Mouse (Mus musculus) kidney, adult 18-20 months (tissue): ENCODE measurements around the gene Gm9495.
"Not testable (repeated sequence)": the region's sequence is repeated elsewhere in the genome, so short reads cannot be mapped to it uniquely, and the experiment has no call there.

ENCODE experiments used
- DNase-seq: peaks from one replicate; pipeline ENCODE4 v3.0.0; 2021

The Gm9495 gene

DNA sequence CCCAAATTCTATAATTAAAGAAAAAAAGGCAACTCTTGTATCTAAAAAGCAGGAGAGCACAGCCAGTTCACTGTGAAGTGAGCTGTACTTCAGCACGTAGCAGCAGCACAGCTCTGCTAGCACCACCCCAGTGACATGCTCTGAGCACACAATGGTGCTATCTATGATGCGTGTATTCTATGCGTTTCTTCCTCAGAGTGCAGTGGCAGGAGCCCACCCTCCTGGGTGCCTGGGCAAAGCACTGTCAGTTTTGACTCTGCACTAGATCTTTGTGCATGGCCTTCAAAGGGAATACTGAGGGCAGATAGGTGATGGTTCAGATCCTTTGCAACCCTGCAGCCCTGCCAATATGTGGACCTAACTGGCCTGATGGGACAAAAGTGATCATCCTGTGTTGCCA lies at the start of gene Gm9495:
Gm9495 (minus strand) TSS at position 101 of the 400 bp plus-strand sequence.
- DNase-seq: not testable (repeated sequence)

GRCm38 (mm10) chr8:69474946-69475345 lies 21.6 kb upstream of the Gm9495 start:
- DNase-seq: not testable (repeated sequence)

DNA sequence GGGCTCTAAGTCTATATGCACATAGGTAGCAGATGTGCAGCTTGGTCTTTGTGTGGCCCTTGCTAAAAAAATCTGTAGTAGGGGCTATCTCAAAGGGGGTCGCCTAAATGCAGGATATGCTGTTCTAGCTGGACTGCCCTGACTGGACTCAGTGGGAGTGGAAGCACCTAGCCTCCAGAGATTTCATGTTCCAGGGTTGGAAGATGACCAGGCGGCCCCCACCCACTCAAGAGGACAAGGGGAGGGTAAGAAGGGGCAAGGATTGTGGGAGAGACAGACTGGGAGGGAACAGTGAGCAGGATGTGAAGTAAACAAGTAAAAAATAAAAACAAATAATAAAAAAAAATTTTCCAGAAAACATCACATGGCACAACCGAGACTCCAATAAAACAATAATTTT lies 33.3 kb downstream of the Gm9495 start:
- DNase-seq: not testable (repeated sequence)

DNA sequence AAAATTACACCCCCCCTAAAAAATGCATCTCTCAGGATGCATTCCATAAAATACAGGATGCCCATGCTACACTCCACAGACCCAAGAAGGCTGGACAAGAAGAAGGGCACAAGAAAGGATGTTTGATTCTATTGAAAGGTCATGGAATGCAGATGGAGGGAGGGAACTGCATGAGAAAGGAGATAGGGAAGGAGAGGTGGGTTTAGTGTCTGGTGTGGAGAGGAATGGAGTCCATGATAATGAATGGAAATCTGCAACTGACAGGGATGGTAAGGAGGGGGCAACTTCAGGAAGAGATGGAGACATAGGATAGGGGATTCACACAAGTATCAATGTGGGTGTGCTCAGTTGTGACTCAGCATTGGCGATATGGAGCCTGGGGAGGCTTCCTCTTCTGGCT lies 39.0 kb downstream of the Gm9495 start:
- DNase-seq: no peak

- no peak for DNase-seq
Observed at GRCm38 (mm10) chr8:69404768-69405167, 48.6 kb downstream of the Gm9495 start.

DNA sequence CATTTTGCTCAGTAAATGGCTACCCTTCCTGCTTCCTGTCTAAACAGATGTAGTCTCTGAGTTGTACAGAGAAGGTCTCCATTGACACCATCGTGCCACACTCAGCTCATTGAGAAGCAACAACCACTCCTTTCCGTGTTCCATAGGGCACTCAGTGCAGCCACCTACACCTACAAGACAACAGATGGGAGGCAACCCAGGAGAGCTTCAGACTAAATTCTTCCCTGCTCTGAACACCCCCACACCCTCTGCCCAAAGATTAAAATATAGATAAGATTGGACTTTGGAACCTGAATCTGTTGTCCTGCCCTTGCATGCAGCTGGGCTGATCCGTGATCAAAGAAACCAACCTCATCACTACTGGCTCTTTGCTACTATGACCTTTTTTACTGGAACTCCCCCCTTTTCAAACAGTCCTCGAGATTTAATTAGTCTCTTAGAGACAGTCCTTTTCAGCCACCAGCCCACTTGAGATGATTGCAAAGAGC lies 53.4 kb downstream of the Gm9495 start:
- no peak for DNase-seq

- DNase-seq: peak; percentile 71
Observed at GRCm38 (mm10) chr8:69399181-69399955, 54.0 kb downstream of the Gm9495 start.

DNA sequence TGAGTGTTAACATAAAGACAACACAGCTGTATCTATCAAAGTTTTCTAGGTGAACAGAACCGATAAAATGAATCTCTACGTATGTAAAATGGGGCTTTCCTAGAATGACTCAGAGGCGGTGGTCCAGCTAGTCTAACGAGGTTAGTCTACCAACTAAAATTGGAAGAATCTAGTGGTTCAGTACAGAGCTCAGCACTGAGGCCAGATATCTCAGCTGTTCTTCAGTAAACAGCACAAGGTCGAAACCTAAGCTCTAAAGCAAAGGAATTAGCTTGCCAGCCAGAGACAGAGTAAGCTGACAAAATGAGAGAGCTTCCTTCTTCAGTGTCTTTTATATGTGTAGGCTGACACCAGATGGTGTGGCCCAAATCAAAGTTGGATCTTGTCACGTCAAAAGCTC lies 57.2 kb downstream of the Gm9495 start:
- DNase-seq: no peak

DNA sequence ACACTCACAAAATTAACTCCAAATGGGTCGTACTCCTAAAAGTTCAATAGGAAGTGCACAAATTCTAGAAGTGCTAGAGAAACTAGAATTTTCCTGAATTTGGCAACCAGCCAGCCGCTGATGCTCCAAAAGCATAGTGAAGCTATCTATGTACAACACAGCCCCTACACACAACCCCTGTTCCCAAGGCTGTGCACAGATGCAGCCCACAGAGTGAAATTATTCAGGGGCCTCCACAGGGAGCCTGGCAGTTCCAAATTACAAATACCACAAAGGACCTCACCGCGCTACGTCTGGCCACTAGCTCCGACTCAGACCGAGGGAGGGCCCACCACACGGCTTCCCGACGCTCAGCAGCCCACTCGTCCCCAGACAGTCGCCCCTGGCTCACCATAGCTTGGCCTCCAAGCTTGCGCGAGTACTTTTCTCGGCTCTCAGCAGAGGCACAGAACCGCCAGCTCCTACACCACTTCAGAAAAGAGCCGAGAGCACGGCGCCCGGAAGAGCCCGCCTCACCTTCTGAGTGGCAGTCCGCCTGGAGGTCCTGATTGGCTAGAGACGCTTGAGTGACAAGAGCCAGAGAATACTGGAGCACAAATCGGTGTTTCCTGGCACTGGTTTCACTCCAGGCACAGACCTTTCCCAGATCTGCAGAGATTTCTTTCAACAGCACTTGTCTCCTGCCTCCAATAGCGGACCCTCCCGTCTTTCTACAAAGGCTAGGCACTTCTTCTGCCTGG lies 58.1 kb downstream of the Gm9495 start:
- peak; percentile 90 for DNase-seq

DNA sequence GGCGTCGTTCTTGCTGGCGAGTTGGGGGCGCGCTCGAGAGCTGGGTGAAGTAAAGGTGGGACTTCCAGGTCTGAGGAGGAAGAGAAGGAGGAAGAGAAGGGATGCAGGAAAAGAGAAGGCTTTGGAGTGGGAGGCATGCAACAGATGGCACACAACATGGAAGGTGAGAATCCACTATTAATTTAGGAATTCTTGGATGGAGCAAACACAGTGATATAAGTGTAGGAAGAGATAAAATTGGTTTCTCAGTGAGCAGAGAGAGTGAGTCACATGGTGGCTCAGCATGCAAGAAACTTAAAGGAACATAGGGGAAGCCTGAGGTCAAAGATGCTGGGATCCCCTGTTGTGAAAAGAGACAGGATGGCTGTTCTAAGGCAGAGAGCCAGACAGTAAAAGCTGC lies 69.0 kb downstream of the Gm9495 start:
- DNase-seq: no peak
